Mouse (Mus musculus): ENCODE data around the gene Ankrd23.

DNA sequence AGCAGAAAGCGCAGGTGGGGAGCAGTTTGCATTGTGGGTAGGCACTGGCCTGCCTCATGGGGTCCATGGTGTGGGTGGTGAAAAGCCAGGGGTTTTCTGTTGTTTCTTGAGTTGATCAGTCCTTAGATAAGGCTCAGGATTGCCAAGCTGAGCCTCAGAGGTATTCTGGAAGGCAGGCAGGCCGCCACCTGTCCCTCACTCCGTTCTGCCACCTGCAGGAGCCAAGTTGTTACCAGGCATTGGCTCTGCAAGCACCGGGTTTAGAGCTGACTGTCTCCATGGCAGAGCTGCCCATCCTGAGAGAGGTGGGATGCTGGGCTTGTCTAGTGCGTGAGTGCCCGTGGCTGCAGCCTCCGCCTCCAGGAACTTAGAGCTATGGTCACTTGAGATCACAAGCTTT lies 14.5 kb downstream of the Ankrd23 start:
- no peak for TF ChIP-seq CTCF (IDR thresholded peaks at IDR 0.05; ENCODE audit: extremely low read depth, insufficient read length, insufficient replicate concordance, low read depth, low read length)
- TF ChIP-seq POLR2A (IDR thresholded peaks at IDR 0.05; ENCODE audit: low read depth, low read length) = no peak
